Mouse (Mus musculus): ENCODE measurements around the gene Eya3.
"Not testable (repeated sequence)": the region's sequence is repeated elsewhere in the genome, so short reads cannot be mapped to it uniquely, and the experiment has no call there.

Eya3 gene

GRCm38 (mm10) chr4:132647439-132647838 lies 8.7 kb downstream of the Eya3 start:
- DNase-seq (ENCODE audit: low spot score), result no peak

- no peak for DNase-seq (ENCODE audit: low spot score)
Measured at GRCm38 (mm10) chr4:132649271-132649999, 10.6 kb downstream of the Eya3 start.

GRCm38 (mm10) chr4:132652842-132653241 lies 14.1 kb downstream of the Eya3 start:
- DNase-seq (ENCODE audit: low spot score), result no peak

GRCm38 (mm10) chr4:132653799-132654198 lies 15.0 kb downstream of the Eya3 start:
- no peak for DNase-seq (ENCODE audit: low spot score)

GRCm38 (mm10) chr4:132655290-132655689 lies 16.5 kb downstream of the Eya3 start:
- DNase-seq (ENCODE audit: low spot score), result no peak

GRCm38 (mm10) chr4:132659106-132659505 lies 20.3 kb downstream of the Eya3 start:
- no peak for DNase-seq (ENCODE audit: low spot score)

GRCm38 (mm10) chr4:132672697-132673096 lies 33.9 kb downstream of the Eya3 start:
- DNase-seq (ENCODE audit: low spot score), result no peak

- DNase-seq (ENCODE audit: low spot score), result no peak
Measured at GRCm38 (mm10) chr4:132676771-132677539, 38.2 kb downstream of the Eya3 start.

GRCm38 (mm10) chr4:132689634-132690033 lies 50.8 kb downstream of the Eya3 start:
- no peak for DNase-seq (ENCODE audit: low spot score)

GRCm38 (mm10) chr4:132693366-132693765 lies 54.6 kb downstream of the Eya3 start:
- no peak for DNase-seq (ENCODE audit: low spot score)

GRCm38 (mm10) chr4:132702076-132702475 lies 63.3 kb downstream of the Eya3 start:
- DNase-seq (ENCODE audit: low spot score), result no peak

GRCm38 (mm10) chr4:132706885-132707284 lies 68.1 kb downstream of the Eya3 start:
- no peak for DNase-seq (ENCODE audit: low spot score)

GRCm38 (mm10) chr4:132713181-132713580 lies 74.4 kb downstream of the Eya3 start:
- DNase-seq (ENCODE audit: low spot score), result no peak

- DNase-seq (ENCODE audit: low spot score), result no peak
Measured at GRCm38 (mm10) chr4:132718251-132718650, 79.5 kb downstream of the Eya3 start.

- DNase-seq (ENCODE audit: low spot score), result no peak
Measured at GRCm38 (mm10) chr4:132728233-132728632, 89.4 kb downstream of the Eya3 start.

- DNase-seq (ENCODE audit: low spot score), result no peak
Measured at GRCm38 (mm10) chr4:132731616-132732015, 92.8 kb downstream of the Eya3 start.

- DNase-seq (ENCODE audit: low spot score), result peak; percentile 59
Measured at GRCm38 (mm10) chr4:132732148-132732684, 93.4 kb downstream of the Eya3 start, which contains the start of gene Xkr8. TSS of gene Xkr8 (minus strand) at chr4:132732546.

GRCm38 (mm10) chr4:132733071-132733770 lies 94.4 kb downstream of the Eya3 start:
- DNase-seq (ENCODE audit: low spot score), result no peak

GRCm38 (mm10) chr4:132734766-132735165 lies 96.0 kb downstream of the Eya3 start:
- no peak for DNase-seq (ENCODE audit: low spot score)

- DNase-seq (ENCODE audit: low spot score), result no peak
Measured at GRCm38 (mm10) chr4:132735389-132735788, 96.6 kb downstream of the Eya3 start.

GRCm38 (mm10) chr4:132735894-132736293 lies 97.1 kb downstream of the Eya3 start:
- no peak for DNase-seq (ENCODE audit: low spot score)

GRCm38 (mm10) chr4:132737154-132737553 lies 98.4 kb downstream of the Eya3 start:
- not testable (repeated sequence) for DNase-seq (ENCODE audit: low spot score)

Measured in urinary bladder, postnatal 10 days (tissue).